Mouse (Mus musculus) brain, adult 2 months (tissue): ENCODE results near the gene Frs3.

ENCODE experiments used
- DNase-seq: peaks from one replicate; pipeline ENCODE4 v3.0.0; 2011; ENCODE audit warnings: low read depth, low spot score

Frs3 gene

GRCm38 (mm10) chr17:47735553-47736100, 46.8 kb downstream of the Frs3 start:
- no peak for DNase-seq

- peak; percentile 96 for DNase-seq
Measured at GRCm38 (mm10) chr17:47736856-47737255, 48.0 kb downstream of the Frs3 start, which contains the start of gene Tfeb. Gene Tfeb (plus strand): TSS chr17:47737030.

- DNase-seq, result peak; percentile 92
Measured at GRCm38 (mm10) chr17:47737271-47738065, 48.6 kb downstream of the Frs3 start.

GRCm38 (mm10) chr17:47738066-47738878, 49.4 kb downstream of the Frs3 start:
- DNase-seq, result peak; percentile 44

GRCm38 (mm10) chr17:47738879-47739798, 50.3 kb downstream of the Frs3 start:
- no peak for DNase-seq

- DNase-seq, result no peak
Measured at GRCm38 (mm10) chr17:47740186-47740585, 51.4 kb downstream of the Frs3 start.

GRCm38 (mm10) chr17:47742991-47743734, 54.3 kb downstream of the Frs3 start:
- DNase-seq, result no peak

- no peak for DNase-seq
Measured at GRCm38 (mm10) chr17:47744086-47744485, 55.3 kb downstream of the Frs3 start.

- DNase-seq, result no peak
Measured at GRCm38 (mm10) chr17:47744746-47745368, 56.0 kb downstream of the Frs3 start.

GRCm38 (mm10) chr17:47748791-47749553, 60.1 kb downstream of the Frs3 start:
- no peak for DNase-seq

- no peak for DNase-seq
Measured at GRCm38 (mm10) chr17:47749626-47750025, 60.8 kb downstream of the Frs3 start.

GRCm38 (mm10) chr17:47750101-47750500, 61.3 kb downstream of the Frs3 start:
- no peak for DNase-seq

- DNase-seq, result no peak
Measured at GRCm38 (mm10) chr17:47751811-47752210, 63.0 kb downstream of the Frs3 start.

- no peak for DNase-seq
Measured at GRCm38 (mm10) chr17:47753130-47753775, 64.4 kb downstream of the Frs3 start.
